Mouse (Mus musculus): ENCODE data around the gene Dlst. TPM values are rescaled to one million over a fixed set of nuclear protein-coding genes. Genes with fewer than 3 reads are reported as not detected.
A peak's percentile ranks its signal among the peaks of the same experiment; 100 is the strongest.
"Not testable (repeated sequence)": the region's sequence is repeated elsewhere in the genome, so short reads cannot be mapped to it uniquely, and the experiment has no call there.

Dlst gene
- polyA plus RNA-seq, 1 experiment from 2014 or later: 106 TPM

DNA sequence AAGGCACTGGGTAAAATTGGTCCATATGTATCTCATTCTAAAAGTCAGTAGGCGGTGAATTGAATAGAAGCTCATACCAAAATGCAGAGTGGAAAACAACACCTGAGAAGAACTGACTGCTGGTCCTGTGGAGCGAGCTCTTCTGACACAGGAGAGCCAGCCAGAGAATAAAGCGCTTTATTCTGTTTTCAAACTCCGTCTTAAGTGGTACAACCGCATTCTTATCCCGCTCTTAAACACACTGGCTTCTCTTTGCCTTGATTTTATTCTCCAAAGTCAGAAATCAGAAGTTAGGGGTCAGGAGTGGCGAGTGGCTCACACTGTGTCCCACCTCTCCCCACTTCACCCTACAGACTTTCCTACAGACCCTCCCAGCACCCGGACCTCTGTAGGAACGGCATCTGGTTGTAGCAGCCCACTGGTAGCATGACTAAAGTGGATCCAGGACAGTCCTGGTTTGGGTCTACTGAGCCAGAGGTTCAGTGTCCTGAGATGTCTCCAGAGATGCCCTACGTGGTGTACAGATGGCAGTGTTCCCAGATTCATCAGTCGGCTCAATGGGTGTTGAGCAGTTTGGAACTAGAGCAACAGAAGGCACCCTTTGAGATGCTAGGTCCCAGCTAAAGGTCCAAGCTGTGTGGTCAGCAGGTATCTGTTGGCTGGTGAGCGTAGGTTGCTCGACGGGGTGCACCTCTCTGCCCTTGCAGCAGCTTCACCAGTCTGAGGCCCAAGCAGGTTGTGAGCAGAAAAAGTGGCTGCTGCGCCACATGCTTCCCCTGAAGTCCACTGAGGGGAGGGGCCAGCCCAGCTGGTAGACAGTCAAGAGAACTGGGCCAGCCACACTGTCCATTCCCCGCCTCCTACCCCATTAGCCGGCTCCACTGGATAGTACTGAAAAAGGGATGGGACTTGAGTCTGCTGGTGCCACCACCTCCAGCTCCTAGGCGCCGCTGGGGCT is 25.2 kb downstream of the Dlst start:
- WGBS: 74% methylated on average over 19 of the region's 19 CpGs
- Histone ChIP-seq H3K9me3 (replicated peaks) (no peaks in the 10 kb centered on the region), H3K36me3 (peaks cover 40% of the 10 kb centered on the region), H3K4me3 (replicated peaks) (no peak overlapping the region), H3K4me1 (peaks cover 12% of the 10 kb centered on the region; the same call in 1 of the 2 replicates), H3K27ac (replicated peaks) (0 out of 2 replicates have a peak overlapping the region, but pooled peaks have one; percentile 9), H3K27me3 (peaks cover 5% of the 10 kb centered on the region), H3K4me2 (replicated peaks) (no peak overlapping the region), H3K9ac (no peak overlapping the region)
- ATAC-seq (ENCODE audit: insufficient number of reproducible peaks, low FRiP score, low TSS enrichment, low read depth): peak; percentile 48; the same call in 1 of the 2 replicates

DNA sequence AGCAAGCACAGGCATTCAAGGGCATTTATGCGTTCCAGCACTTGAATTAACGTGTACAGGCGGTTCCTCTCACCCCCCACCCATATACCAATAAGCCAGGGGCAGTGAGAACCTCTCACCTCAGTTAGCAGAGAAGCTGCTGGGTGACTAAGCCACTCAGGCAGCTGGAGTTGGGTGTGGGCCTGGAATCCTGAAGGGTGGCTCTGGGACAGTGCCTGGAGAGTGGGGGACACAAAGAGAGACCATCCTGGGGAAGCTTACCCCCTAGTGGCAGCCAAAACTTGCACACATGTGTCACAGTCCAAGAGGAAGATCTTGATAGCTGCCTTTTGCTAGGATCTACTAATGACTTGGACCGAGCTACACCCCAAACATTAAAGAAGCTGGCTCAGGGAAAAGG is 26.0 kb downstream of the Dlst start:
- no peaks in the 10 kb centered on the region for H3K9me3 ChIP-seq (replicated peaks)
- peaks cover 5% of the 10 kb centered on the region for H3K27me3 ChIP-seq
- H3K4me2 ChIP-seq (replicated peaks): no peak overlapping the region
- H3K4me1 ChIP-seq: peaks cover 12% of the 10 kb centered on the region; the same call in 1 of the 2 replicates
- no peak for ATAC-seq (ENCODE audit: insufficient number of reproducible peaks, low FRiP score, low TSS enrichment, low read depth)
- H3K9ac ChIP-seq: no peak overlapping the region
- no peak overlapping the region for H3K27ac ChIP-seq (replicated peaks)
- WGBS: 67% methylated on average over 4 of the region's 4 CpGs
- peaks cover 33% of the 10 kb centered on the region for H3K36me3 ChIP-seq
- H3K4me3 ChIP-seq (replicated peaks): no peak overlapping the region

DNA sequence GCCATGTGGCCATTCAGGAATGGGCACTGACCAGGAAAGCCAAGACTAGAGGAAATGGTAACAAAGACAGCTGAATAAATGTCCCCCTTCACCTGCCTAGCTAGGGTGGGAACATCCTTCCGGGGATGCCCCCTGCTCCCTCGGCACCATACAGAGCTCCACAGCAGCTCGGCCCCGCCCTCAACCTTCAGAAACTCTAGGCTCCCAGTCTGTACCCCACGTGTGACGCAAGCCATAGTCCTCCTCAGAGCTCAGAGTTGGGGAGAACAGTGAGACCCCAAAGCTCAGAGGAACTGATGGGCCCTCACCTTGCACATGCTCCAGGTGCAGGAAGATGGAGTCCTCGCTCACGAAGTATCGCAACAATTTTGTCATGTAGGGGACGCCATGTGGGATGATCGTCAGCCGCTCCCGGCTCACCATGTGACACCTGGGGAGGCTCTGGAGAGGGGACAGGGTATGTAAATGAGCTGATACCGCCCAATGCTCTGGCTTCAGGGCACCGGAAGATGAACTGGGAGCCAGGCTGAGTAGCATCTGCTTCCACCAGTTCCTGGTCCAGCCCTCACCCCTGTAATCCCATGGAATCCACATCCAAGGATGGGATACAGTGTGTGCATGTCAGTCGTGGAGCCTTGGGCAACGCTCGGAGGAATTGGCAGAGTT is 29.5 kb downstream of the Dlst start:
- H3K27me3 ChIP-seq: peaks cover 5% of the 10 kb centered on the region
- ATAC-seq (ENCODE audit: insufficient number of reproducible peaks, low FRiP score, low TSS enrichment, low read depth): no peak
- 0 out of 2 replicates have a peak, but pooled peaks cover 4% of the 10 kb centered on the region for H3K36me3 ChIP-seq
- no peak overlapping the region for H3K4me2 ChIP-seq (replicated peaks)
- peaks cover 17% of the 10 kb centered on the region; the same call in 1 of the 2 replicates for H3K4me1 ChIP-seq
- H3K9me3 ChIP-seq (replicated peaks): no peaks in the 10 kb centered on the region
- H3K4me3 ChIP-seq (replicated peaks): no peak overlapping the region
- H3K9ac ChIP-seq: no peak overlapping the region
- H3K27ac ChIP-seq (replicated peaks): no peak overlapping the region
- WGBS: 45% methylated on average over 18 of the region's 18 CpGs

DNA sequence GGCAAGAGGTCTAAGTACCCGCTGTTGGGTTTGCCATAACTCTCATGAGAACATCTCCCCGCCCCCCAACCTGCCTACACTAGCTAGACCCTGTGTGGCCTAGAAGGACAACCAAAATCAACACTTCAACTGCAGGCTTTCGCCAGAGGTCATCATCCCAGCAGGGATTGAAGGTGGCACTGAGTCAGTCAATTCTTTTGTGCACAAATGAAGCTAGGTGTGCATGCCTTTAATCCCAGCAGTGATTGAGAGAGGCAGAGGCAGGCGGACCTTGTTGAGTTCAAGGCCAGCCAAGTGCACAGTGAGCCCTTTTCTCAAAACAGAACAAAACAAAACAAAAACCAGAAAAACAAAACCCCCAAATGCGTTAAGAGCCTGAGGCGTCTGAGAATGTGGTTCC is 30.5 kb downstream of the Dlst start:
- Histone ChIP-seq H3K27me3 (peaks cover 5% of the 10 kb centered on the region), H3K36me3 (no peaks in the 10 kb centered on the region), H3K27ac (replicated peaks) (no peak overlapping the region), H3K4me2 (replicated peaks) (no peak overlapping the region), H3K4me1 (peaks cover 21% of the 10 kb centered on the region), H3K4me3 (replicated peaks) (no peak overlapping the region), H3K9me3 (replicated peaks) (no peaks in the 10 kb centered on the region), H3K9ac (no peak overlapping the region)
- no peak for ATAC-seq (ENCODE audit: insufficient number of reproducible peaks, low FRiP score, low TSS enrichment, low read depth)
- 76% methylated on average over 6 of the region's 6 CpGs for WGBS

DNA sequence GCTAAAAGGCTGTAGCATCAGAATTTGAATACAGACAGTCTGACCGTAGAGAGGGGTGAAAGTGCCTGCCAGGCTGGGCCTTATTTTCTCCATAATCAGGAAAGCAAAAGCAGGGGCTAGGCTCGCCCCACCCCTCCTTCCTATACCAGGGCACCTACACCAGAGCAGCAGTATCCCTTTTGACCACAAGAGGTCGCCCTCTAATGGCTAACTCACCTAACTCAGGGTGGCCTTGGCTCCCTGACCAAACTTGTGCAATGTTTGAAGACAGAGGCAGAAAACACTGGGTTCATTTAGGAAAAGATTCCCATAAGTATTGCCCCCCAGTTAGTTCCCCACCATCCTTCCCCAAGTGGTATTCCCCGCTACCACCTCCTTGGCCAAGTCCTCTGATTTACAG is 32.2 kb downstream of the Dlst start:
- ATAC-seq (ENCODE audit: insufficient number of reproducible peaks, low FRiP score, low TSS enrichment, low read depth): 0 out of 2 replicates have a peak, but pooled peaks have one; percentile 55
- H3K4me1 ChIP-seq: peaks cover 22% of the 10 kb centered on the region
- H3K27me3 ChIP-seq: peaks cover 5% of the 10 kb centered on the region
- H3K27ac ChIP-seq (replicated peaks): no peak overlapping the region
- H3K9me3 ChIP-seq (replicated peaks): no peaks in the 10 kb centered on the region
- H3K4me3 ChIP-seq (replicated peaks): no peak overlapping the region
- no peak overlapping the region for H3K9ac ChIP-seq
- no peak overlapping the region for H3K4me2 ChIP-seq (replicated peaks)
- 12% methylated on average over 4 of the region's 4 CpGs for WGBS
- H3K36me3 ChIP-seq: no peaks in the 10 kb centered on the region

DNA sequence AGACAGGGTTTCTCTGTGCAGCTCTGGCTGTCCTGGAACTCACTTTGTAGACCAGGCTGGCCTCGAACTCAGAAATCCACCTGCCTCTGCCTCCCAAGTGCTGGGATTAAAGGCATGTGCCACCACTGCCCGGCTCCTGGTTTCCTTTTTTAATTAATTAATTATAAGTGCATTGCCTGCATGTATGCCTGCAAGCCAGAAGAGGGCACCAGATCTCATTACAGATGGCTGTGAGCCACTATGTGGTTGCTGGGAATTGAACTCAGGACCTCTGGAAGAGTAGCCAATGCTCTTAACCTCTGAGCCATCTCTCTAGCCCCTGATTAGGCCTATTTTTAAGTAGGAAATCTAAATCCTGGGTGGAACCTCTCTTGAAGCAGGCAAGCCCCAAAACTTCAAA is 33.6 kb downstream of the Dlst start:
- H3K4me2 ChIP-seq (replicated peaks); H3K9ac ChIP-seq; H3K9me3 ChIP-seq (replicated peaks); ATAC-seq (ENCODE audit: insufficient number of reproducible peaks, low FRiP score, low TSS enrichment, low read depth); H3K27me3 ChIP-seq; H3K4me3 ChIP-seq (replicated peaks); H3K36me3 ChIP-seq; H3K27ac ChIP-seq (replicated peaks): not testable (repeated sequence)
- WGBS: 48% methylated on average over 2 of the region's 2 CpGs
- H3K4me1 ChIP-seq: peaks cover 22% of the 10 kb centered on the region

DNA sequence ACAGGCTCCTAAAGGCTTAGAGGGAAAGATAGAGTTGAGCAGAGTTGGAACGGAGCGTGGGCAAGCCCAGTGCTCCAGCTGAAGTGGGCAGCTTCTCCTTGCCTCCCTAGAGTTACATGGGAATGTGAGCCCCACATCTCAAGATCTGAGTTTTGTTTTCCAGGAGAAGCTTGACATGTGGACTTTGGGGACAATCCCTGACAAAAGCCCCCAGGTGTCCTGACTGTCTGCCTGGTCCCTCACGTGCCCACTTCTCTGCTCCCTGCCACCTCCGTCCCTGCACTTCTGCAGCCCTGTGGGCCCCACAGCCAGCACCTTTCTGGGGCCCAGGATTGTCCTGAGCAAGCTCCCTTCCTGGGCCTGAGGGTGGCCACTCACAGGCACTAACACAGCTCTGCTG is 34.2 kb downstream of the Dlst start:
- 86% methylated on average over 4 of the region's 4 CpGs for WGBS
- H3K9me3 ChIP-seq (replicated peaks): no peaks in the 10 kb centered on the region
- H3K9ac ChIP-seq: no peak overlapping the region
- H3K4me1 ChIP-seq: peaks cover 22% of the 10 kb centered on the region
- ATAC-seq (ENCODE audit: insufficient number of reproducible peaks, low FRiP score, low TSS enrichment, low read depth): no peak
- H3K27ac ChIP-seq (replicated peaks): 0 out of 2 replicates have a peak overlapping the region, but pooled peaks have one; percentile 7
- H3K4me2 ChIP-seq (replicated peaks): no peak overlapping the region
- no peak overlapping the region for H3K4me3 ChIP-seq (replicated peaks)
- peaks cover 6% of the 10 kb centered on the region; the same call in 1 of the 2 replicates for H3K27me3 ChIP-seq
- H3K36me3 ChIP-seq: no peaks in the 10 kb centered on the region

DNA sequence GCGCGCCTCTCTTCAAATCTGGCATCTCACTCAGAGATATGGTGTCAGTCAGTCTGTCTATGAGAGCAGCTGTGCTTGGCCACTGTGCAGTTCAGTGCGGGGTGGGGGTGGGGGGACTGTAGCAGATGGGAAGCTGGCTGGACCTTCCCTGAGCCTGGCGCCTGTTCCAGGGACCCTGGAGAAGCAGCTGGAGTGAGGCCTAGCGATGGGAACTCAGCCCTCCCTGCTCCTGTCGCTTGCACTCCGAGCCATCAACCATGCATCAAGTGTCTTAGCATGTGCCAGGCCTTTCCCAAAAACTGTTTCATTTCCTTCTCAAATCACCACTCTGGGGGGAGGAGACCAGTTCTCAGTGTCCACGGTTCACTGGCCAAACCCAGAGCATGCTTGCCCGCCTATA is 35.0 kb downstream of the Dlst start:
- H3K27ac ChIP-seq (replicated peaks): peak overlapping the region; percentile 55; the same call in 1 of the 2 replicates
- H3K4me2 ChIP-seq (replicated peaks): no peak overlapping the region
- WGBS: 57% methylated on average over 9 of the region's 9 CpGs
- peak; percentile 63 for ATAC-seq (ENCODE audit: insufficient number of reproducible peaks, low FRiP score, low TSS enrichment, low read depth)
- H3K27me3 ChIP-seq: peaks cover 14% of the 10 kb centered on the region
- no peaks in the 10 kb centered on the region for H3K36me3 ChIP-seq
- H3K9me3 ChIP-seq (replicated peaks): no peaks in the 10 kb centered on the region
- H3K4me3 ChIP-seq (replicated peaks): no peak overlapping the region
- peaks cover 21% of the 10 kb centered on the region for H3K4me1 ChIP-seq
- H3K9ac ChIP-seq: no peak overlapping the region

DNA sequence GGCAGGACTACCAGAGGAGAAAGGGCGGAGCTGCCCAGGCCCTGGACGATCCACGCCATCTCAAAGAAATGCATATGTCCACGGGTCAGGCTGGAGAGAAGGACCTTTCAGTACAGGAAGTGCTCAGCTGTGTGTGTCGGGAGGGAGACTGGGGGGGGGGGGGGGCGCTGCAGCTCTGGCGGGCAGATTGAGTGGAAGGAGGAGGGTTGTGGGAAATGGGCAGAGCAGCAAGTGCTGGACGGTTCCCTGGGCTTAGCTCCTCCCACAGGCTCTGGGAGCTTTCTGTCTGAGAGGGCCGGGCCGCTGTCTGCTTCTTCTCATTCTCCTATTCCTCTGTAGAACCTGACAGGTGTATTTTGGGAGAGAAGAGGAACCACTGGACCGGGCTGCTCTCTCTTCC is 35.7 kb downstream of the Dlst start:
- no peaks in the 10 kb centered on the region for H3K9me3 ChIP-seq (replicated peaks)
- peaks cover 28% of the 10 kb centered on the region for H3K4me1 ChIP-seq
- no peak overlapping the region for H3K4me2 ChIP-seq (replicated peaks)
- H3K27me3 ChIP-seq: peaks cover 21% of the 10 kb centered on the region
- H3K27ac ChIP-seq (replicated peaks): no peak overlapping the region
- no peaks in the 10 kb centered on the region for H3K36me3 ChIP-seq
- WGBS: 29% methylated on average over 10 of the region's 11 CpGs
- no peak overlapping the region for H3K9ac ChIP-seq
- no peak overlapping the region for H3K4me3 ChIP-seq (replicated peaks)
- no peak for ATAC-seq (ENCODE audit: insufficient number of reproducible peaks, low FRiP score, low TSS enrichment, low read depth)

DNA sequence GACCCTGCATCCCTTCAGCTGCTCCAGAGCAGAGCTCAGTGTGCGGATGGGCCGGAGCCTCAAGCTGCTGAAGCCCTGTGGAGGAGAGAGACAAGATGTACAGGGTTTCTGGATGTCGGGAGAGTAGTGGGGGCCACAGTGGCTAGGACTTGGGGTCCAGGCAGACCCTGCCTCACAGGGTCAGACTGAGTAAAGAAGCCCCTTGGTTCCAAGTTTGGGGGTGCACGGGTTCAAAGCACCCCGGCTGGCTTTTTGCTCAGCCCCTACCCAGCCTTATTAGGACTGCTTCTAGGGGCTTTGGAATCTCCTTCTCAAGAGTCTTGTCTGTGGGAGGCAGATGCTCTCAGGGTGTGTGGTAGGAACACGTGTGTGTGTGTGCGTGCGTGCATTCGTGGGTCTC is 36.2 kb downstream of the Dlst start:
- Histone ChIP-seq H3K9me3 (replicated peaks) (no peaks in the 10 kb centered on the region), H3K9ac (no peak overlapping the region)

DNA sequence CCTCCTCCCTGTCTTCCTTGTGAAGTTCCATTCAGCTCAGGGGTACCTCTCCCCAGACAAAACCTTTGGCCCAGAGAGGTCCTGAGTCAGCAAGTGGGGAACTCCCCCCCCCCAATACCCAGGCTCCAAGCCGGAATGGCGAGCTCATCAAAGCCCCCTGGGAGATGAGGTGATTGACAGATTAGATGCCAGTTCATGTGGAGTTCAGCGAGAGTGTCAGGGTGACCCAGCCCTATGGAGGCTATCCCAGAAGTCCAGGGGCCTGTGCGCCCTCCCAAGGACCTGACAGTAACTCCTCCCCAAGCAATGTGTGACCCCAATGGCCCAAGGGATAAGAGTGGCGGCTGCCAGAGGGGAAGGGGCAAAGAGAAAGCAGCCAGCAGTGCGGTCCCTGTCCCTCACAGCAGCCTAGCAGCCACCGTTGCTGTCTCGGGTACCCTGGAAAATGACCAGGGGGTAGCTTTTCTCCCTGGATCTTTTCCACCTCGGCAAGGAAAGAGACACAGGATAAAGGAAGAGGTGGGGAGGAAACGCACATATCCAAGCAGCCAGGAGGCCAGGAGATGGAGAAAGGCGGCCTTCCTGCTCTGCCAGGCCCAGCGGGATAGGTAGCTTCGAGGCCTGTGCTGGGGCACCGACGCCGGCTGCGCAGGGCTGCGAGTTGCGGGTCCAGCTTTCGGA is 39.8 kb downstream of the Dlst start:
- H3K9ac ChIP-seq: no peak overlapping the region
- 12% methylated on average over 20 of the region's 20 CpGs for WGBS
- no peaks in the 10 kb centered on the region for H3K36me3 ChIP-seq
- no peak for ATAC-seq (ENCODE audit: insufficient number of reproducible peaks, low FRiP score, low TSS enrichment, low read depth)
- no peaks in the 10 kb centered on the region for H3K9me3 ChIP-seq (replicated peaks)
- H3K4me1 ChIP-seq: peaks cover 23% of the 10 kb centered on the region
- H3K27me3 ChIP-seq: peaks cover 26% of the 10 kb centered on the region
- H3K27ac ChIP-seq (replicated peaks): no peak overlapping the region
- peak overlapping the region; percentile 24 for H3K4me2 ChIP-seq (replicated peaks)
- peak overlapping the region; percentile 21 for H3K4me3 ChIP-seq (replicated peaks)

More for the DNA sequence above, 36.2 kb downstream of the Dlst start:
- Histone ChIP-seq H3K4me2 (replicated peaks) (no peak overlapping the region), H3K4me1 (peaks cover 29% of the 10 kb centered on the region), H3K27ac (replicated peaks) (no peak overlapping the region), H3K36me3 (no peaks in the 10 kb centered on the region), H3K4me3 (replicated peaks) (no peak overlapping the region), H3K27me3 (peaks cover 26% of the 10 kb centered on the region)
- 74% methylated on average over 9 of the region's 9 CpGs for WGBS
- no peak for ATAC-seq (ENCODE audit: insufficient number of reproducible peaks, low FRiP score, low TSS enrichment, low read depth)

Data from embryonic facial prominence, embryonic 15.5 days (tissue).